Mouse (Mus musculus): ENCODE results near the gene Fam118a. TPM values are rescaled to one million over a fixed set of nuclear protein-coding genes. Genes with fewer than 3 reads are reported as not detected.

The Fam118a gene
- polyA plus RNA-seq, 1 experiment from 2014 or later = 15.3 TPM

GRCm38 (mm10) chr15:85042361-85042954 lies 13.7 kb downstream of the Fam118a start:
- WGBS = 11% methylated on average over 4 of the region's 4 CpGs
- H3K4me1 ChIP-seq (replicated peaks) = peaks cover 54% of the 10 kb centered on the region
- H3K9ac ChIP-seq = 0 out of 2 replicates have a peak overlapping the region, but pooled peaks have one; percentile 1
- H3K36me3 ChIP-seq = peaks cover 9% of the 10 kb centered on the region
- H3K9me3 ChIP-seq (replicated peaks) = no peaks in the 10 kb centered on the region
- H3K27ac ChIP-seq = peak overlapping the region; percentile 81
- peak overlapping the region; percentile 13; the same call in 1 of the 2 replicates for H3K4me2 ChIP-seq
- peak; percentile 80 for ATAC-seq (replicated peaks; ENCODE audit: insufficient number of reproducible peaks, insufficient read depth, low FRiP score, low read depth)
- no peak overlapping the region for H3K4me3 ChIP-seq
- no peaks in the 10 kb centered on the region for H3K27me3 ChIP-seq

GRCm38 (mm10) chr15:85043116-85043515 lies 14.4 kb downstream of the Fam118a start:
- ATAC-seq (replicated peaks; ENCODE audit: insufficient number of reproducible peaks, insufficient read depth, low FRiP score, low read depth) = no peak
- Histone ChIP-seq H3K4me3 (no peak overlapping the region), H3K27me3 (no peaks in the 10 kb centered on the region), H3K4me2 (peak overlapping the region; percentile 13; the same call in 1 of the 2 replicates), H3K9ac (0 out of 2 replicates have a peak overlapping the region, but pooled peaks have one; percentile 1), H3K9me3 (replicated peaks) (no peaks in the 10 kb centered on the region), H3K4me1 (replicated peaks) (peaks cover 47% of the 10 kb centered on the region), H3K36me3 (peaks cover 15% of the 10 kb centered on the region), H3K27ac (peak overlapping the region; percentile 81)
- 57% methylated on average over 5 of the region's 5 CpGs for WGBS

GRCm38 (mm10) chr15:85043761-85044160 lies 15.0 kb downstream of the Fam118a start:
- H3K27me3 ChIP-seq = no peaks in the 10 kb centered on the region
- H3K36me3 ChIP-seq = peaks cover 17% of the 10 kb centered on the region
- peak overlapping the region; percentile 81; the same call in 1 of the 2 replicates for H3K27ac ChIP-seq
- no peak overlapping the region for H3K4me2 ChIP-seq
- no peak overlapping the region for H3K4me3 ChIP-seq
- H3K4me1 ChIP-seq (replicated peaks) = peaks cover 42% of the 10 kb centered on the region
- H3K9me3 ChIP-seq (replicated peaks) = no peaks in the 10 kb centered on the region
- 66% methylated on average over 5 of the region's 5 CpGs for WGBS
- no peak overlapping the region for H3K9ac ChIP-seq
- ATAC-seq (replicated peaks; ENCODE audit: insufficient number of reproducible peaks, insufficient read depth, low FRiP score, low read depth) = no peak

- 90% methylated on average over 14 of the region's 14 CpGs for WGBS
- Histone ChIP-seq H3K27me3 (no peaks in the 10 kb centered on the region), H3K9ac (no peak overlapping the region), H3K36me3 (peaks cover 33% of the 10 kb centered on the region), H3K4me1 (replicated peaks) (peaks cover 27% of the 10 kb centered on the region), H3K27ac (no peak overlapping the region), H3K9me3 (replicated peaks) (no peaks in the 10 kb centered on the region), H3K4me3 (no peak overlapping the region), H3K4me2 (no peak overlapping the region)
- no peak for ATAC-seq (replicated peaks; ENCODE audit: insufficient number of reproducible peaks, insufficient read depth, low FRiP score, low read depth)
Measured at GRCm38 (mm10) chr15:85046230-85046950, 17.6 kb downstream of the Fam118a start.

GRCm38 (mm10) chr15:85047865-85048264 lies 19.1 kb downstream of the Fam118a start:
- Histone ChIP-seq H3K27me3 (no peaks in the 10 kb centered on the region), H3K36me3 (peaks cover 48% of the 10 kb centered on the region), H3K4me1 (replicated peaks) (peaks cover 12% of the 10 kb centered on the region), H3K4me3 (no peak overlapping the region), H3K9me3 (replicated peaks) (no peaks in the 10 kb centered on the region), H3K4me2 (no peak overlapping the region), H3K9ac (no peak overlapping the region), H3K27ac (no peak overlapping the region)
- ATAC-seq (replicated peaks; ENCODE audit: insufficient number of reproducible peaks, insufficient read depth, low FRiP score, low read depth) = no peak
- 80% methylated on average over 4 of the region's 4 CpGs for WGBS

DNA sequence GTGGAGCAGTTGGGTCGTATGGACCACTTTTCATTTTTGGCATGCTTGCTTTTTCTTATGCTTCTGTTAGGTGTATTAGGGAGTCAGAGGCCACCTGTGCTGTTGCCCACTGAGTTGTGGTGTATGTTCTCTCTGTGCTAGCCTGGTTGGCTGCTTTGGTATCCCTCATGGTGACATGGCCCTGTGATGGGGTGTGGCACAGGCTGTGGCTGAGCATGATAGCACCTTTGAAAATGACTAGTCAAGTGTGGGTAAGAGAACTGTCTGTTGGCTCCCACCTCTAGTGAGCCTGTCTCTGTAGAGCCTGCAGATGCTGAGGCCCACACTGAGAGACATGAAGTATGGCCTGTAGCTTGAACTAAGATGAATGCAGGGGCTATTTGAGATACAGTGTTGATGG lies 21.0 kb downstream of the Fam118a start:
- H3K9ac ChIP-seq = no peak overlapping the region
- H3K27ac ChIP-seq = no peak overlapping the region
- H3K27me3 ChIP-seq = no peaks in the 10 kb centered on the region
- ATAC-seq (replicated peaks; ENCODE audit: insufficient number of reproducible peaks, insufficient read depth, low FRiP score, low read depth) = no peak
- no peak overlapping the region for H3K4me2 ChIP-seq
- WGBS = 92% methylated on average over 1 of the region's 1 CpGs
- H3K4me3 ChIP-seq = no peak overlapping the region
- no peaks in the 10 kb centered on the region for H3K4me1 ChIP-seq (replicated peaks)
- H3K36me3 ChIP-seq = peaks cover 58% of the 10 kb centered on the region
- H3K9me3 ChIP-seq (replicated peaks) = no peaks in the 10 kb centered on the region

- ATAC-seq (replicated peaks; ENCODE audit: insufficient number of reproducible peaks, insufficient read depth, low FRiP score, low read depth) = no peak
- Histone ChIP-seq H3K27ac (no peak overlapping the region), H3K4me2 (no peak overlapping the region), H3K9me3 (replicated peaks) (no peaks in the 10 kb centered on the region), H3K9ac (no peak overlapping the region), H3K27me3 (no peaks in the 10 kb centered on the region), H3K4me1 (replicated peaks) (no peaks in the 10 kb centered on the region), H3K36me3 (peaks cover 63% of the 10 kb centered on the region), H3K4me3 (no peak overlapping the region)
- WGBS = 89% methylated on average over 3 of the region's 3 CpGs
Measured at GRCm38 (mm10) chr15:85054098-85054497, 25.4 kb downstream of the Fam118a start.

DNA sequence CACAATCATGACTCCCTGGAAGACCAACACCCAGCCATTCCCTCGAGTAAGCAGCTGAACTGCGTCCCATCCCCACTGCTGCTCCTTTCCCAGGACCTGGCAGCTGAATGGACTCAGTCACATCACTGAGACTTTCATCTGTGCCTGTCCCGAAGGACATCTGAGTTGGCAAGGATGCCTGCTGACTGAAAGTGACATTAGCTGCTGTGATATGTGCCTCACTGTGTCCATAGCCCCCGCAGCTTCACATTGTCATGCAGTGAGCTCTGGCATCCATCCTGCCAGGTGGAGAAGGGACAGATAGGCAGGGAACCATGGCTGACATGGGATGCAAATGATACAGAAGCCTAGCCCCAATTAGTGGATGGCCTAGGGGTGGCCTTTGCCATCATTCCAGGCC lies 26.4 kb downstream of the Fam118a start:
- Histone ChIP-seq H3K9me3 (replicated peaks) (no peaks in the 10 kb centered on the region), H3K4me3 (no peak overlapping the region), H3K4me2 (no peak overlapping the region), H3K36me3 (peaks cover 63% of the 10 kb centered on the region; the same call in 1 of the 2 replicates), H3K4me1 (replicated peaks) (no peaks in the 10 kb centered on the region), H3K27ac (no peak overlapping the region), H3K9ac (no peak overlapping the region), H3K27me3 (no peaks in the 10 kb centered on the region)
- WGBS = 84% methylated on average over 4 of the region's 4 CpGs
- no peak for ATAC-seq (replicated peaks; ENCODE audit: insufficient number of reproducible peaks, insufficient read depth, low FRiP score, low read depth)

DNA sequence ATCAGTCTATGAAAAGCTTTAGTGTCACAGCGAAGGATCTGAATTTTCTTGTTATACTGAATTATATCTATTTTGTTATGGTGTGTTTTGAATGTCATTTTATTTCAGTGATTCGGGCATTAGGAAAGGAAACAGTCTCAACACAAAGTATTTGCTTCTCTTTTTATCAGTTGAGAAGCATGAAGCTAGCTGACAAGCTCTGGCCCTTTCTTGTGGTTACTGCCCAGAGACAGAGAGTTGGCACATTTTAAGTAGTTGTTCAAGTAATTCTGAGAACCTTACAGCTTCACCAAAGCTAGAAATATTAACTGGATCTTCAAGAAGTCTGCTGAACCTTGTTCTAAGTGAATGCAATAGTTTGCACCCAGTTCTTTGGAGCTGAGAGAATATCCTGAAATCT lies 34.7 kb downstream of the Fam118a start:
- no peak overlapping the region for H3K27ac ChIP-seq
- 95% methylated on average over 2 of the region's 2 CpGs for WGBS
- H3K4me3 ChIP-seq = no peak overlapping the region
- H3K4me1 ChIP-seq (replicated peaks) = no peaks in the 10 kb centered on the region
- H3K36me3 ChIP-seq = peaks cover 30% of the 10 kb centered on the region
- no peak overlapping the region for H3K9ac ChIP-seq
- no peak overlapping the region for H3K4me2 ChIP-seq
- no peaks in the 10 kb centered on the region for H3K9me3 ChIP-seq (replicated peaks)
- no peaks in the 10 kb centered on the region for H3K27me3 ChIP-seq
- ATAC-seq (replicated peaks; ENCODE audit: insufficient number of reproducible peaks, insufficient read depth, low FRiP score, low read depth) = no peak

- no peaks in the 10 kb centered on the region for H3K4me1 ChIP-seq (replicated peaks)
- H3K4me3 ChIP-seq = no peak overlapping the region
- no peak overlapping the region for H3K27ac ChIP-seq
- no peaks in the 10 kb centered on the region for H3K36me3 ChIP-seq
- no peaks in the 10 kb centered on the region for H3K27me3 ChIP-seq
- H3K4me2 ChIP-seq = no peak overlapping the region
- no peaks in the 10 kb centered on the region for H3K9me3 ChIP-seq (replicated peaks)
- 20% methylated on average over 2 of the region's 2 CpGs for WGBS
- no peak for ATAC-seq (replicated peaks; ENCODE audit: insufficient number of reproducible peaks, insufficient read depth, low FRiP score, low read depth)
- H3K9ac ChIP-seq = no peak overlapping the region
Measured at GRCm38 (mm10) chr15:85070561-85070960, 41.8 kb downstream of the Fam118a start.

DNA sequence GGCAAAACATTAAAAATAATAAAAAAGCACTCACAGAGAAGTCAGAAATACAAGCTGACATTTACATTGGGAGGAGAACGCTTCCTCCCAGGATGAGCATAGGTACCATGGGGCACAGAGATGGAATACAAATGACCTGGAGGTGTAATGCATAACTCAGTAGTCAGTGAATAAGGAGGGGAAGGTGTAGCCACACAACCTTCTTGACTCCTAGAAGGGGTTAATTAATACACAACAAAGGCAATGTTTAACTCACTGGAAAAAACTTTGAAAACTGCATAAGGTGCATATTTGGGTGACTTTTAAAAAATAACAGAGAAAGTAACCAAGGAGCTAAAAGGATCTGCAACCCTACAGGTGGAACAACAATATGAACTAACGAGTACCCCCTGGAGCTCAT lies 43.9 kb downstream of the Fam118a start:
- Histone ChIP-seq H3K27ac (no peak overlapping the region), H3K27me3 (no peaks in the 10 kb centered on the region), H3K4me3 (no peak overlapping the region), H3K4me2 (no peak overlapping the region), H3K36me3 (no peaks in the 10 kb centered on the region), H3K9ac (no peak overlapping the region), H3K4me1 (replicated peaks) (no peaks in the 10 kb centered on the region), H3K9me3 (replicated peaks) (no peaks in the 10 kb centered on the region)
- ATAC-seq (replicated peaks; ENCODE audit: insufficient number of reproducible peaks, insufficient read depth, low FRiP score, low read depth) = no peak
- WGBS = 73% methylated on average over 2 of the region's 2 CpGs

GRCm38 (mm10) chr15:85085641-85086040 lies 56.9 kb downstream of the Fam118a start:
- no peak overlapping the region for H3K4me2 ChIP-seq
- no peak overlapping the region for H3K4me3 ChIP-seq
- H3K4me1 ChIP-seq (replicated peaks) = no peaks in the 10 kb centered on the region
- no peak overlapping the region for H3K27ac ChIP-seq
- H3K27me3 ChIP-seq = no peaks in the 10 kb centered on the region
- H3K9ac ChIP-seq = no peak overlapping the region
- H3K9me3 ChIP-seq (replicated peaks) = no peaks in the 10 kb centered on the region
- 37% methylated on average over 1 of the region's 1 CpGs for WGBS
- no peak for ATAC-seq (replicated peaks; ENCODE audit: insufficient number of reproducible peaks, insufficient read depth, low FRiP score, low read depth)
- no peaks in the 10 kb centered on the region for H3K36me3 ChIP-seq

All from heart, embryonic 15.5 days (tissue).